Mouse (Mus musculus): ENCODE measurements around the gene Antxr1. TPM values are rescaled to one million over a fixed set of nuclear protein-coding genes. Genes with fewer than 3 reads are reported as not detected.

Gene Antxr1
- polyA plus RNA-seq, 1 experiment: not detected

GRCm38 (mm10) chr6:87258976-87259375, 76.6 kb downstream of the Antxr1 start:
- H3K36me3 ChIP-seq (ENCODE audit: control insufficient read depth): no peaks in the 10 kb centered on the region
- H3K27me3 ChIP-seq (ENCODE audit: control insufficient read depth): peaks cover 15% of the 10 kb centered on the region
- H3K4me3 ChIP-seq (replicated peaks): no peak overlapping the region
- H3K9me3 ChIP-seq (ENCODE audit: control insufficient read depth, low read length): no peaks in the 10 kb centered on the region
- H3K4me1 ChIP-seq (ENCODE audit: control insufficient read depth): no peaks in the 10 kb centered on the region
- TF ChIP-seq GATA1 (IDR thresholded peaks at IDR 0.05; ENCODE audit: low read length): no peak
- TF ChIP-seq TAL1 (IDR thresholded peaks at IDR 0.05; ENCODE audit: low read length): no peak

- Histone ChIP-seq H3K4me1 (ENCODE audit: control insufficient read depth) (no peaks in the 10 kb centered on the region), H3K36me3 (ENCODE audit: control insufficient read depth) (no peaks in the 10 kb centered on the region), H3K27me3 (ENCODE audit: control insufficient read depth) (peaks cover 15% of the 10 kb centered on the region), H3K9me3 (ENCODE audit: control insufficient read depth, low read length) (no peaks in the 10 kb centered on the region), H3K4me3 (replicated peaks) (no peak overlapping the region)
- TF ChIP-seq TAL1 (IDR thresholded peaks at IDR 0.05; ENCODE audit: low read length) (no peak), GATA1 (IDR thresholded peaks at IDR 0.05; ENCODE audit: low read length) (no peak)
Observed at GRCm38 (mm10) chr6:87257981-87258775, 77.4 kb downstream of the Antxr1 start.

GRCm38 (mm10) chr6:87257471-87257870, 78.2 kb downstream of the Antxr1 start:
- Histone ChIP-seq H3K27me3 (ENCODE audit: control insufficient read depth) (peaks cover 15% of the 10 kb centered on the region), H3K9me3 (ENCODE audit: control insufficient read depth, low read length) (no peaks in the 10 kb centered on the region), H3K4me3 (replicated peaks) (no peak overlapping the region), H3K36me3 (ENCODE audit: control insufficient read depth) (no peaks in the 10 kb centered on the region), H3K4me1 (ENCODE audit: control insufficient read depth) (no peaks in the 10 kb centered on the region)
- no peak for TF ChIP-seq TAL1 (IDR thresholded peaks at IDR 0.05; ENCODE audit: low read length)
- no peak for TF ChIP-seq GATA1 (IDR thresholded peaks at IDR 0.05; ENCODE audit: low read length)

- Histone ChIP-seq H3K9me3 (ENCODE audit: control insufficient read depth, low read length) (no peaks in the 10 kb centered on the region), H3K4me1 (ENCODE audit: control insufficient read depth) (no peaks in the 10 kb centered on the region), H3K27me3 (ENCODE audit: control insufficient read depth) (peaks cover 15% of the 10 kb centered on the region), H3K4me3 (replicated peaks) (no peak overlapping the region), H3K36me3 (ENCODE audit: control insufficient read depth) (no peaks in the 10 kb centered on the region)
- no peak for TF ChIP-seq TAL1 (IDR thresholded peaks at IDR 0.05; ENCODE audit: low read length)
- no peak for TF ChIP-seq GATA1 (IDR thresholded peaks at IDR 0.05; ENCODE audit: low read length)
Observed at GRCm38 (mm10) chr6:87255668-87256067, 80.0 kb downstream of the Antxr1 start.

- Histone ChIP-seq H3K4me1 (ENCODE audit: control insufficient read depth) (no peaks in the 10 kb centered on the region), H3K4me3 (replicated peaks) (no peak overlapping the region), H3K9me3 (ENCODE audit: control insufficient read depth, low read length) (no peaks in the 10 kb centered on the region), H3K36me3 (ENCODE audit: control insufficient read depth) (no peaks in the 10 kb centered on the region), H3K27me3 (ENCODE audit: control insufficient read depth) (peaks cover 15% of the 10 kb centered on the region)
- no peak for TF ChIP-seq GATA1 (IDR thresholded peaks at IDR 0.05; ENCODE audit: low read length)
- TF ChIP-seq TAL1 (IDR thresholded peaks at IDR 0.05; ENCODE audit: low read length): no peak
Observed at GRCm38 (mm10) chr6:87254756-87255155, 80.9 kb downstream of the Antxr1 start.

- no peaks in the 10 kb centered on the region for H3K36me3 ChIP-seq (ENCODE audit: control insufficient read depth)
- no peaks in the 10 kb centered on the region for H3K9me3 ChIP-seq (ENCODE audit: control insufficient read depth, low read length)
- peaks cover 12% of the 10 kb centered on the region for H3K27me3 ChIP-seq (ENCODE audit: control insufficient read depth)
- H3K4me3 ChIP-seq (replicated peaks): no peak overlapping the region
- peaks cover 14% of the 10 kb centered on the region for H3K4me1 ChIP-seq (ENCODE audit: control insufficient read depth)
- TF ChIP-seq GATA1 (IDR thresholded peaks at IDR 0.05; ENCODE audit: low read length): no peak
Observed at GRCm38 (mm10) chr6:87251716-87252115, 83.9 kb downstream of the Antxr1 start.

- peaks cover 14% of the 10 kb centered on the region for H3K4me1 ChIP-seq (ENCODE audit: control insufficient read depth)
- H3K9me3 ChIP-seq (ENCODE audit: control insufficient read depth, low read length): no peaks in the 10 kb centered on the region
- TF ChIP-seq GATA1 (IDR thresholded peaks at IDR 0.05; ENCODE audit: low read length) (no peak), TAL1 (IDR thresholded peaks at IDR 0.05; ENCODE audit: low read length) (no peak)
Observed at GRCm38 (mm10) chr6:87250701-87251100, 84.9 kb downstream of the Antxr1 start.

GRCm38 (mm10) chr6:87248226-87248834, 87.3 kb downstream of the Antxr1 start:
- Histone ChIP-seq H3K36me3 (ENCODE audit: control insufficient read depth) (no peaks in the 10 kb centered on the region), H3K4me1 (ENCODE audit: control insufficient read depth) (peaks cover 14% of the 10 kb centered on the region)
- TF ChIP-seq GATA1 (IDR thresholded peaks at IDR 0.05; ENCODE audit: low read length): no peak
- TF ChIP-seq TAL1 (IDR thresholded peaks at IDR 0.05; ENCODE audit: low read length): no peak

More at GRCm38 (mm10) chr6:87250701-87251100, 84.9 kb downstream of the Antxr1 start:
- Histone ChIP-seq H3K4me3 (replicated peaks) (no peak overlapping the region), H3K36me3 (ENCODE audit: control insufficient read depth) (no peaks in the 10 kb centered on the region), H3K27me3 (ENCODE audit: control insufficient read depth) (peaks cover 6% of the 10 kb centered on the region)

More at GRCm38 (mm10) chr6:87248226-87248834, 87.3 kb downstream of the Antxr1 start:
- no peaks in the 10 kb centered on the region for H3K9me3 ChIP-seq (ENCODE audit: control insufficient read depth, low read length)
- no peaks in the 10 kb centered on the region for H3K27me3 ChIP-seq (ENCODE audit: control insufficient read depth)
- no peak overlapping the region for H3K4me3 ChIP-seq (replicated peaks)
